Mouse (Mus musculus) intestine, embryonic 16.5 days (tissue): ENCODE measurements around the gene Usp17lc. TPM values are rescaled to one million over a fixed set of nuclear protein-coding genes. Genes with fewer than 3 reads are reported as not detected.
"Not testable (repeated sequence)": the region's sequence is repeated elsewhere in the genome, so short reads cannot be mapped to it uniquely, and the experiment has no call there.

Experiments used
- ATAC-seq: fragments of 200-750 bp; cut with Nextera tagmentation; 2 replicates; pipeline ENCODE4 v1.8.0; 2017; ENCODE audit warnings: moderate TSS enrichment, moderate library complexity
- H3K27ac ChIP-seq: fragments of 300-500 bp; sonication (generic); 2 replicates; pipeline ENCODE4 v1.5.1; 2014; ENCODE audit warnings: mild to moderate bottlenecking, low read length
- H3K27me3 ChIP-seq: fragments of 300-500 bp; sonication (generic); replicated peaks from 2 replicates; pipeline ENCODE4 v1.6.1; 2014; ENCODE audit warnings: low read length, control low read depth, mixed read lengths; ENCODE audit not compliant: control insufficient read depth, insufficient read depth
- H3K36me3 ChIP-seq: fragments of 300-500 bp; sonication (generic); 2 replicates; pipeline ENCODE4 v1.6.1; 2014; ENCODE audit warnings: low read length, control low read depth; ENCODE audit not compliant: control insufficient read depth, insufficient read depth
- H3K4me1 ChIP-seq: fragments of 300-500 bp; sonication (generic); 2 replicates; pipeline ENCODE4 v1.6.1; 2014; ENCODE audit warnings: low read length, control low read depth, mixed read lengths; ENCODE audit not compliant: control insufficient read depth, insufficient read depth
- H3K4me2 ChIP-seq: fragments of 300-500 bp; sonication (generic); 2 replicates; pipeline ENCODE4 v1.6.1; 2014; ENCODE audit warnings: low read depth, low read length, control low read depth
- H3K4me3 ChIP-seq: fragments of 300-500 bp; sonication (generic); 2 replicates; pipeline ENCODE4 v1.5.1; 2014; ENCODE audit warnings: mild to moderate bottlenecking, low read length
- H3K9ac ChIP-seq: fragments of 300-500 bp; sonication (generic); 2 replicates; pipeline ENCODE4 v1.6.1; 2014; ENCODE audit warnings: low read depth, low read length
- H3K9me3 ChIP-seq: fragments of 300-500 bp; sonication (generic); 2 replicates; pipeline ENCODE4 v1.6.1; 2016; ENCODE audit warnings: low read length, control low read depth; ENCODE audit not compliant: control insufficient read depth
- WGBS: fragments of 180-500 bp; shearing (Covaris S2); extraction: QIAGEN DNeasy Blood & Tissue Kit; methylation state at CpG from one replicate; pipeline ENCODE4 v1.1.7; 2014; 5-methylcytosine and 5-hydroxymethylcytosine counted together
- polyA plus RNA-seq: library from polyadenylated mRNA; unstranded; fragments of >200 nt; fragmentation: Nextera tagmentation; extraction: Ambion mirVana; gene quantifications from 2 replicates; pipeline ENCODE4 v1.2.1, GENCODE M21; 2015

Gene Usp17lc
- polyA plus RNA-seq, result not detected in 2 replicates

GRCm38 (mm10) chr7:103414772-103415171, at the start of gene Usp17lc:
Gene Usp17lc, plus strand, starts transcription at chr7:103415072.
- not testable (repeated sequence) for ATAC-seq, H3K27ac ChIP-seq, H3K4me2 ChIP-seq, H3K27me3 ChIP-seq, H3K9me3 ChIP-seq, H3K36me3 ChIP-seq, H3K9ac ChIP-seq, H3K4me1 ChIP-seq, H3K4me3 ChIP-seq
- 100% methylated on average over 1 of the region's 1 CpGs for WGBS

GRCm38 (mm10) chr7:103386077-103386476, 28.8 kb upstream of the Usp17lc start, which contains the start of gene Olfr603:
Gene Olfr603, minus strand, starts transcription at chr7:103386177.
- no peak within 1 kb of the TSS for H3K27ac ChIP-seq
- H3K9me3 ChIP-seq, result no peaks in the 10 kb centered on the region
- H3K9ac ChIP-seq, result no peak within 1 kb of the TSS
- H3K4me1 ChIP-seq, result no peaks in the 10 kb centered on the region
- no peak within 1 kb of the TSS for H3K4me3 ChIP-seq
- ATAC-seq, result no peak
- H3K4me2 ChIP-seq, result no peak within 1 kb of the TSS
- no peaks in the 10 kb centered on the region for H3K36me3 ChIP-seq
- H3K27me3 ChIP-seq, result no peaks in the 10 kb centered on the region

- Histone ChIP-seq H3K36me3 (no peaks in the 10 kb centered on the region), H3K27me3 (no peaks in the 10 kb centered on the region), H3K9me3 (no peaks in the 10 kb centered on the region), H3K4me3 (no peak overlapping the region), H3K4me2 (no peak overlapping the region), H3K4me1 (no peaks in the 10 kb centered on the region), H3K27ac (no peak overlapping the region), H3K9ac (no peak overlapping the region)
- no peak for ATAC-seq
Observed at GRCm38 (mm10) chr7:103397758-103398157, 17.1 kb upstream of the Usp17lc start.

- H3K4me2 ChIP-seq, result no peak overlapping the region
- no peaks in the 10 kb centered on the region for H3K4me1 ChIP-seq
- H3K27me3 ChIP-seq, result no peaks in the 10 kb centered on the region
- H3K4me3 ChIP-seq, result no peak overlapping the region
- H3K9me3 ChIP-seq, result no peaks in the 10 kb centered on the region
- no peak for ATAC-seq
- H3K36me3 ChIP-seq, result no peaks in the 10 kb centered on the region
- no peak overlapping the region for H3K9ac ChIP-seq
- H3K27ac ChIP-seq, result no peak overlapping the region
- WGBS, result 24% methylated on average over 1 of the region's 1 CpGs
Observed at GRCm38 (mm10) chr7:103398981-103399380, 15.9 kb upstream of the Usp17lc start.

- H3K36me3 ChIP-seq, H3K9ac ChIP-seq, H3K4me2 ChIP-seq, H3K9me3 ChIP-seq, H3K27me3 ChIP-seq, H3K4me3 ChIP-seq, H3K4me1 ChIP-seq, H3K27ac ChIP-seq: not testable (repeated sequence)
- WGBS, result 54% methylated on average over 3 of the region's 3 CpGs
- peak; percentile 75 for ATAC-seq
Observed at GRCm38 (mm10) chr7:103406521-103407055, 8.3 kb upstream of the Usp17lc start.

- H3K27me3 ChIP-seq, result no peaks in the 10 kb centered on the region
Observed at GRCm38 (mm10) chr7:103445339-103445738, 30.5 kb downstream of the Usp17lc start, which contains the start of gene Olfr605. Gene Olfr605, minus strand, starts transcription at chr7:103445439.

GRCm38 (mm10) chr7:103448746-103449145, 33.9 kb downstream of the Usp17lc start, which contains the start of gene Olfr606:
Gene Olfr606, plus strand, starts transcription at chr7:103449046.
- H3K9me3 ChIP-seq, result no peaks in the 10 kb centered on the region
- 91% methylated on average over 2 of the region's 2 CpGs for WGBS

More at GRCm38 (mm10) chr7:103445339-103445738, 30.5 kb downstream of the Usp17lc start, which contains the start of gene Olfr605:
- no peak within 1 kb of the TSS for H3K4me2 ChIP-seq
- H3K9ac ChIP-seq, result no peak within 1 kb of the TSS
- no peaks in the 10 kb centered on the region for H3K9me3 ChIP-seq
- ATAC-seq, result no peak
- H3K4me3 ChIP-seq, result no peak within 1 kb of the TSS
- H3K36me3 ChIP-seq, result no peaks in the 10 kb centered on the region
- 75% methylated on average over 1 of the region's 1 CpGs for WGBS
- H3K27ac ChIP-seq, result no peak within 1 kb of the TSS
- H3K4me1 ChIP-seq, result no peaks in the 10 kb centered on the region

GRCm38 (mm10) chr7:103460590-103460989, 45.7 kb downstream of the Usp17lc start:
- Histone ChIP-seq H3K36me3 (no peaks in the 10 kb centered on the region), H3K4me2 (no peak overlapping the region), H3K4me3 (no peak overlapping the region), H3K9ac (no peak overlapping the region), H3K9me3 (no peaks in the 10 kb centered on the region), H3K27ac (no peak overlapping the region), H3K27me3 (no peaks in the 10 kb centered on the region), H3K4me1 (no peaks in the 10 kb centered on the region)
- no peak for ATAC-seq
- WGBS, result 87% methylated on average over 5 of the region's 5 CpGs

More at GRCm38 (mm10) chr7:103448746-103449145, 33.9 kb downstream of the Usp17lc start, which contains the start of gene Olfr606:
- Histone ChIP-seq H3K4me1 (no peaks in the 10 kb centered on the region), H3K9ac (no peak within 1 kb of the TSS), H3K4me3 (no peak within 1 kb of the TSS), H3K27me3 (no peaks in the 10 kb centered on the region), H3K27ac (no peak within 1 kb of the TSS), H3K4me2 (no peak within 1 kb of the TSS), H3K36me3 (no peaks in the 10 kb centered on the region)
- ATAC-seq, result no peak
